Mouse (Mus musculus): ENCODE measurements around the gene N4bp1.

DNA sequence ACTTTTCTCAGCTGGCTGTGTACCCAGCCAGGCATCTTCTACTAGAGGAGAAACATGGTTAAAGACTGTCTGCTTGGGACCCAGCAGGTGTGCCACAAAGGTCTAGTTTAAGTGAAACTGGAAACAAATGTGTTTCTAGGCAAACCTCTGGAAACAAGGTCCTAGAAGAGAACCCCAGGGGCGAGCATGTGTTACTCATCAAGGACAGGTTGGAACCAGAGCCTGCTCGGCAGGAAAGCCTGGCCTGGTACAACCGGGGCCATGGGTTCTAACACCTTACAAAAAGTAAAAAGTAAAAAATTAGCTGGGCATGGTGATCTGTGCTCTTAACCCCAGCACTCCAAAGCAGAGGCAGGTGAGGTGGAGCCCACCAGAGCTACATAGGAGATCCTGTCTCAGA, 38.0 kb downstream of the N4bp1 start:
- TF ChIP-seq CTCF (IDR thresholded peaks at IDR 0.05; ENCODE audit: extremely low read depth, insufficient read depth, insufficient read length, insufficient replicate concordance) (no peak), POLR2A (IDR thresholded peaks at IDR 0.05; ENCODE audit: low read depth, low read length) (no peak)

Measured in spleen, adult 2 months (tissue).